Mouse (Mus musculus) kidney, postnatal 25 days (tissue): ENCODE results near the gene Lactbl1.

Experiments
- DNase-seq, 2 experiments: peaks; one replicate each; pipeline ENCODE4 v3.0.0; 2021; ENCODE audit warnings: mixed read lengths in 2 of 2

Lactbl1 gene

DNA sequence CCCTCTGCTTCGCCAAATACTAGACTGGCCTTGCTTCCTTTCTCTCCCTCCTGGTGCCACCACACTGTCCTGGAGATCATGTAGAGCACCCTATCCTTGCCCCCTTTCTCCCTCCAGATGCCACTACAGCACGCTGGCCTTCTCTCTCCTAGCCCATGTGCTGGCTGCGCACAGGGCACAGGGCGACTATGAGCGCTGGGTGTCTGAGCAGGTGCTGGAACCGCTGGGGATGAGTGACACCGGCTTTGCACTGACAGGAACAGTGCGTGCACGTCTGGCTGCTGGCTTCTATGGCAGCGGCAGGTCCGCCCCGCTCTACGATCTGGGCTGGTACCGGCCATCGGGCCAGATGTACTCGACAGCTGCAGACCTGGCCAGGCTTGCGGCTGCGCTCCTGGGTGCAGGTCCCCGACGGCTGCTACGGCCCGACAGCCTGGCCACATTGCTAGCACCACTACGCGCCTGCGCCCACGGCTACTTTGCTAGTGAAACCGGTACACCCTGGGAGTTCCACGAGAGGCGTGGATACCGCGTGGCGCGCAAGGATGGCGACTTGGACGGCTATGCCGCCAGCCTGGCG is 14.7 kb downstream of the Lactbl1 start:
- DNase-seq: no peak

DNA sequence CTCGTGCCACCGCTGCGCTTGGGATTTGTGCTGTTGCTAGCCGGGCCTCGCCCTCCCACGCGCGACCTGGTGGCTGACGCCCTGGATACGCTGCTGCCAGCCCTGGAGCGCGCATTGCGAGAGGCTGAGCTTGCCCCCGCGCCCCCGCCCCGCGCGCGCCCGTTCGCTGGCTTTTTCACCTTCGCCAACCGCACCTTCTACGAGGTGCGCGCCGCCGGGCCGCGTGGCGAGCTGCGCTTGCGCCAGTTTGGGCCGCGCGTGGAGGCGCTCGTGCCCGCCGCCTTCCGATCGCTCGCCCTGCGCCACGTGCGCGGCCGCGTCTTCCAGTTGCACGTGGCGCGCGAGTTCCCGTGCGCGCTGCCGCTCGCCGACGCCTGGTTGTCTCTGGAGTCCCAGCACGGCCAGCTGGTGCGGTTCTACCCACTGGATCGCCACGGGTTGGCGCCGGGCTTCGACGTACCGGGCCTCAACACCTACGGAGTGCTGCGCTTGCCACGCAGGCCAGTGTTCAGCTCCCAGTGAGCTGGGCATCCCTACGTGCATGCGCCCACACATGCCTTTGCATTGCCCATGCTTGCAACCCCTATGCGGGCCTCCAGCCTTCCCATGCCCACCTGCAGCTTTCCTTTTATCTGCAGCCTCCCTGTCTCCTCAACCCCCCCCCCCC is 15.3 kb downstream of the Lactbl1 start:
- DNase-seq: no peak

GRCm38 (mm10) chr4:136638230-136638750 is 15.9 kb downstream of the Lactbl1 start:
- no peak for DNase-seq

DNA sequence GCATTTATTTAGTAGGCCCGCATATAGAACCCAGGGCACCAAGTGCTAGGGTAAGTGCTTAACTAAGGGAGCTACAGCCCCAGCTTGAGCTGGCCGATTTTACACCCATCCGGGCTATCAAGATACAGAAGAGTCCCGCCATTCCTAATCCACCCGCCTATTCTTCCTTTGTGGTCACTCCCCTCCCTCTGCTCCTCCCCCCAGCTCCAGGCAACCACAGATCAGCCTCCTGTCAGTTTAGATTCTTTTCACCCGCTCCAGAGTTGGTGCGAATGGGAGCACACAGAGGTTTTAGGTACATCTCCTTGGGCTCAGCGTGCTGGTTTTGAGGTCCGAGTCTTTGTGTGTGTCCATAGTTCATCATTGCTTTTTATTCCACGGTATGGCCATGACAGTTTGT is 16.5 kb downstream of the Lactbl1 start:
- DNase-seq: no peak

DNA sequence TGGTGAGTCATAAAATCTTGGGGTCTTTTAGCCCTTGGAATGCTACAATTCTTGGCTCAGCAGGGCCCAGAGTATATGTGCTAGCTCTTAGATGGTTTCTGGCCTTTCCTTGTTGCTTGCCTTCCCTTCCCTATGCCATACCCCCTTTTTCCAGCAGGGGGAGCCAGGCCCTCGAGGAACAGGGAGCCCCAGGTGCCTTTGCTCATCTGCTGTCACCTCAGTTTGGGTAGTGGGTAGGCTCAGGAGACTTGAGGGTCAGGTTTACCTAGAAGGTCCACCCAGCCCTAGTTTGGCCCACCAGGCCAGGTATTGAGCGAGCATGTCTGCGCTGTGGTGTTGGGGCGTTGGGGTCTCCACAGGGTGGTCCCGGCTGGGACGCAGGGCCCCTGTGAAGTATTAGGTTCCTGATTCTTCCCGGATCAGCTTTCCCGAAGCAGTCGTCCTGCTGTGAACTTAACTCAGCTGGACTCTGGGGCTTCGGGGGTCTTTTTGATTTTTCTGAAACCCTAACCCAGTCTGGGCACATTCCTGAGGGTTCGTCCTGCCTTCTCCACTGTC is 26.6 kb downstream of the Lactbl1 start:
- DNase-seq: peak; percentile 71 to 88

GRCm38 (mm10) chr4:136649480-136650196 is 27.2 kb downstream of the Lactbl1 start:
- DNase-seq: no peak

GRCm38 (mm10) chr4:136650261-136650660 is 27.8 kb downstream of the Lactbl1 start:
- no peak for DNase-seq

- no peak for DNase-seq
These were observed 29.0 kb downstream of the Lactbl1 start for GRCm38 (mm10) chr4:136651357-136651811.

- no peak for DNase-seq
These were observed 29.6 kb downstream of the Lactbl1 start for GRCm38 (mm10) chr4:136651882-136652527.

DNA sequence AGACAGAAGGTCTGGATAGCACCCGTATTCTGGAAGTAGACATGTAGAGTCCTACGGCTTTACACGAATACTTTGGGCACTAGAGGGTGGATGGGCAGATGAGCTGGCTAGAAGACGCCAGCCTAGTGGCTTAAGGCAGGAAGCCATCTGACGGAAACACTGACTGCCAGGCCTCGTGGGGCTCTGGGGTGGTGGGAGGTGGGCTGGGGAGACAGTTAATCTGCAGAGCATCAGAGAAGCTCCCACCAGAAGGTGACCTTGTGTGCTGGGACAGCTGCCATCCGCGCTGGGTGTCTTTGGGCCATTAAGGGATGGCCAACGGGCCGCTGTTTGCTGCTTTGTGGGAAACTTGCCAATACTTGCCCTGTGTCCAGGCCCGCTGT is 30.1 kb downstream of the Lactbl1 start:
- DNase-seq: no peak

- no peak for DNase-seq
These were observed 30.6 kb downstream of the Lactbl1 start for GRCm38 (mm10) chr4:136653019-136653418.

DNA sequence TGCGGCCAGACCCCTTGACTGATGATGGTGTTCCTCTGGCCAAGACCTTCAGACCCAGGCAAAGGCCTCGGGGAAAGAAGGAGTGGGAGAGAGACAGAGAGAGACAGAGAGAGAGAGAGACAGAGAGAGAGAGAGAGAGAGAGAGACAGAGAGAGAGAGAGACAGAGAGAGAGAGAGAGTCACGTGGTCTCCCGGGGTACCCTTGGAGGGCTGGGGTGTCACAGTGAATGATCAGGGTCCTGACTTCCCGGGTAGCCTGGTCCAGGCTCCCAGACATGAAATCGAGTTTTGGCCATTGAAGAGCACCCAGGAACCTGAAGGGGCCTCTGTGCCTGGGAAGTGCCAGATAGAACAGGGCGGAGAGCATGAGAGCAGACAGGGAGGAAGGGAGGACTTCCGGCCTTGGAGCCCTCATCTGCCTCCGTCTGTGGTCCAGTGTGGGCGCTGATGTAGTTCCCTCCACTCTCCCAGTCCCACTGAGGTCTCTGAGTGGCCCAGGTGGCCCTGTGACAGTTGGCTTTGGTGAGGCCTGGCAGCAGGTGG is 31.3 kb downstream of the Lactbl1 start:
- DNase-seq: no peak

DNA sequence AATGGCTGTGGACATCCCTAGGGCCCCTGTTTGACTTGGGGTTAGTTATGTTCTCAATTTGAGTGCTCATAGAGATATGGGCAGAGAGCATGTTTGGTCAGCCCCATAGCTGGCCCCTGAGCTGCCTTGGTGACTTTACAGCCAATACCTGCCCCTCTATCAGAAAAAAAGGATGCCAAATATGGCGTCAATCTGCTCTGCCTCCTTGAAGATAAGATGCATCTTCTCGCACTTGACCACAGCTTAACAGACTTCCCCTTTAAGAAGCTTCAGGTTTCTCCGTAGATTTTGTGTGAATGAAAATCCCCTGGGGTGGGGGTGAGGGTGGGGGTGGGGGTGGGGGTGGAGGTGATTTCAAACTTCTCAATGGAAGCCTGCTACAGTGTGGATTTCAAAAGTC is 35.5 kb downstream of the Lactbl1 start:
- no peak for DNase-seq

GRCm38 (mm10) chr4:136665068-136665467 is 42.6 kb downstream of the Lactbl1 start:
- DNase-seq: no peak

GRCm38 (mm10) chr4:136666002-136666401 is 43.6 kb downstream of the Lactbl1 start:
- no peak for DNase-seq

DNA sequence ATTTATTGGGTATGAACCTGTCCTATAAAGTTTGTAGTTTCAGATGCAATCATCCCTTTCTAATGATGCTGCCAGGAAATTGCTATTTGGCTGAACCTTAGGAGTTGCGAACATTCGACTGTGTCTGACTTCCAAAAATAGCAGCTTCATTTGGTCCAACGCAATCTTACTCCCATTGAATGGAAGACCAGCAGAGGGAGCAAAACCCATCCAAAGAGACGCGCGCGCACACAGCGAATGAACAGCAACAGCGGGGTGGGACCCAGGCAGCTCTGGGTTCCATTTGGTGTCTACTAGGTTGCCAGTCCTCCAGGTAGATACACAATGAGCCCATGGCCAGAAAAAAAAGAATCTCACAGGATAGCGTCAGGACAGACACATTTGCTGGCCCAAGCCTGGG is 45.3 kb downstream of the Lactbl1 start:
- no peak for DNase-seq

DNA sequence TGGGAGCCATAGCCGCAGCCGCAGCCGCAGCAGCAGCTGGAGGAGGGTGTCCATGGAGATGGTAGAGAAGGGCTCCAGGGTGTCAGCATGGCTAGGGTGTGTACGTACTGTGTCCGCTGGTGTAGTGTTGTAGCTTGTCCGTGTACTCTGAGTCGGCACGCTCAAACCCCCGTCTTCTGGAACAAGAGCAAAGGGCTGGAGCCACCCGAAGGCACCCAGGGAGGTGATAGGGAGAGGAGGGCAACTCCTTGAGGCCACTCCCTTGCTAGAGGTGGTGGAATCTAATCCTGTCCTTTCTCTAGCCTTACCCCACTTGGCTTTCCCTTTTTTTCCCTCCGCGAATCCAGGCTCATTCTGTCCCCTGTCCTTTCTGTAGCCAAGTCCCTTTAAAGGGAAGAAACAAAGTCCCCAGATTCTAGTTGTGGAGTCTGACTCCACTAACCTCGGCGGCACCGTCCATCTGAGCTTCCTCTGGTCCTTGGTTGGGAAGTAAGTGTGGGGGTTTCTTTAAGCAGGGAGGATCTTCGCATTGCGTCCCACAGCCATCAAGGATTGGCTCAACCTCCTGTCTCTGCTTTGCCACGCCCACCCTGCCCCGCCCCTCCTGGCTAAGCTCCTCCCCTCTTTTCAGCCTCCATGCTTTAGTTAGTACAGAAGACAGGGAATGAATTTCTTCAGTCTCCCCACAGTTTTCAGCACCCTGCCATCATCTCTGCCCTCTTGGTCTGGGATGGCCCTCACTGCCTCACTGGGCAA is 50.1 kb downstream of the Lactbl1 start:
- no peak for DNase-seq

DNA sequence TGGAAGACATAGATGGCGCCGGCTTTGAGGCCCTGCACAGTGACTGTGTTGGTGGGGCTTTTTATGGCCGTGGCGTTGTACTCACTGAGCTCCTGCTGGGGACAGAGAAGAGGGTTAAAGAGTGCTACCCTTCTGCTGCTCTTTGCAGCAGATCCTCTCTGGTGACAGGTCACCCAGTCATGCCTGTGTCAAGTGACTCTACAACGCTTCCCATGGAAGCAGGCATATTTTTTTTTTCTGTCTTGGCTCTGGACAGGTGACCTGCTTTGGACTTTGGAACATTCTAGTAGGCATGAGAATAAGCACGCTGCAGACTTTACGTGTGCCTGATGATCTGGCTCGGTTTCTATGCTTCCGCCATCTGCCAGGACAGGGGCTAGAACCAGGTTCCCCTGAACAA is 53.0 kb downstream of the Lactbl1 start:
- DNase-seq: no peak

GRCm38 (mm10) chr4:136678480-136678879 is 56.1 kb downstream of the Lactbl1 start:
- peak; percentile 81 to 93 for DNase-seq

DNA sequence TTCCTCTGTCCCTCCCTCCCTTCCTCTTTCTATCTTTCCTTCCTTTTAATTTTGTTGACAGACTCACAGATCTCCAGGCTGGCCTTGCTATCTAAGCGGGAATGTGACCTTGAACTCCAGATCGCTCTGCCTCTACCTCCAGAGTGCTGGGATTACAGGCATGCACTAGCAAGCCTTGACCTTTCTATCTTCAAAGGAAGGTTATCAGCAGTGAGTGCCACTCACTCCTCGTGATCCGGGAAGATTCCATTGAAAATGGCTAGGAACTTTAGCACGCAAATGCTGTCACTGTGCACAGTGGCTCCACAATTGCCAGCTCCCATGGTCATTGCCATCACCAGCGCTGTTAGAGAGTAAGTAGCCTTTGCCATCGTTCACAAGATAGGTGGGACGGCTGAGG is 56.8 kb downstream of the Lactbl1 start:
- DNase-seq: no peak

- no peak for DNase-seq
These were observed 58.2 kb downstream of the Lactbl1 start for GRCm38 (mm10) chr4:136680641-136681040.

DNA sequence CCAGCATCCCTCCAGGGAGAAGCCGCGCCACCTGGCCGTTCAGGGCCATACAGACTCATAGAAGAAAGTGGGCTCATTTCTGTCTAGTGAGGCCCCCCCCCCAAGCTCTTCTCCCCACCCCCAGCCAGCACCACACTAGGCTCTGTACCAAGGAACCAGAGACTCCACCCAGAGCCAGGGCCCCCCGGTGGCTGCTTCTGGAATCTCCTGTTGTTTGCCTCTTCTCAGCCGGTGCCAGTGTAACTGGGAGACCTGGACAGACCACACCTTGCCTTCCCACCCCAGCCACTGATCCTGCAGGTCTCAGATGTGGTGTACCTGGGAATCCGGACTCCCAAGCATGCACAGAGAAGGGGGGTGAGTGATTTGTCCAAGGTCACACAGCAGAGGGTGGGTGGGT is 62.1 kb downstream of the Lactbl1 start:
- DNase-seq: peak in 1 of 2 experiments; percentile 26
